Mouse (Mus musculus) embryonic facial prominence, embryonic 13.5 days (tissue): Measurements from ENCODE around the gene Ldhc. TPM values are rescaled to one million over a fixed set of nuclear protein-coding genes. Genes with fewer than 3 reads are reported as not detected.
"Not testable (repeated sequence)": the region's sequence is repeated elsewhere in the genome, so short reads cannot be mapped to it uniquely, and the experiment has no call there.

Experiments used
- ATAC-seq: fragments of 200-750 bp; cut with Nextera tagmentation; 2 replicates; pipeline ENCODE4 v1.8.0; 2017; ENCODE audit warnings: low read depth; ENCODE audit not compliant: insufficient number of reproducible peaks, insufficient read depth, low FRiP score, low TSS enrichment
- H3K27ac ChIP-seq: fragments of 300-500 bp; sonication (generic); 2 replicates; pipeline ENCODE4 v1.5.1; 2015; ENCODE audit warnings: moderate library complexity, mild to moderate bottlenecking, inconsistent platforms
- H3K27me3 ChIP-seq: fragments of 300-500 bp; sonication (generic); 2 replicates; pipeline ENCODE4 v1.6.1; 2015; ENCODE audit warnings: mild to moderate bottlenecking, inconsistent platforms
- H3K36me3 ChIP-seq: fragments of 300-500 bp; sonication (generic); 2 replicates; pipeline ENCODE4 v1.6.1; 2015; ENCODE audit warnings: mild to moderate bottlenecking, inconsistent platforms
- H3K4me1 ChIP-seq: fragments of 300-500 bp; sonication (generic); 2 replicates; pipeline ENCODE4 v1.6.1; 2015; ENCODE audit warnings: inconsistent platforms
- H3K4me2 ChIP-seq: fragments of 300-500 bp; sonication (generic); 2 replicates; pipeline ENCODE4 v1.6.1; 2015; ENCODE audit warnings: moderate library complexity, mild to moderate bottlenecking, inconsistent platforms
- H3K4me3 ChIP-seq: fragments of 300-500 bp; sonication (generic); 2 replicates; pipeline ENCODE4 v1.5.1; 2015; ENCODE audit warnings: mild to moderate bottlenecking, inconsistent platforms
- H3K9ac ChIP-seq: fragments of 300-500 bp; sonication (generic); 2 replicates; pipeline ENCODE4 v1.6.1; 2015; ENCODE audit warnings: mild to moderate bottlenecking, inconsistent platforms
- H3K9me3 ChIP-seq: fragments of 300-500 bp; sonication (generic); 2 replicates; pipeline ENCODE4 v1.6.1; 2016; ENCODE audit warnings: inconsistent platforms
- WGBS: fragments of 180-500 bp; shearing (Covaris S2); methylation state at CpG from one replicate; pipeline ENCODE4 v1.1.7; 2015; ENCODE audit warnings: mixed read lengths; 5-methylcytosine and 5-hydroxymethylcytosine counted together
- polyA plus RNA-seq: library from polyadenylated mRNA; unstranded; fragments of >200 nt; fragmentation: Nextera tagmentation; extraction: Ambion mirVana; gene quantifications from 2 replicates; pipeline ENCODE4 v1.2.1, GENCODE M21; 2015

Ldhc gene
- polyA plus RNA-seq, result not detected in 2 replicates

- Histone ChIP-seq H3K4me1 (no peaks in the 10 kb centered on the region), H3K4me3 (no peak within 1 kb of the TSS), H3K4me2 (no peak within 1 kb of the TSS), H3K27ac (no peak within 1 kb of the TSS), H3K27me3 (no peaks in the 10 kb centered on the region), H3K9me3 (no peaks in the 10 kb centered on the region), H3K9ac (no peak within 1 kb of the TSS), H3K36me3 (no peaks in the 10 kb centered on the region)
- ATAC-seq, result no peak
- WGBS, result 29% methylated on average over 10 of the region's 10 CpGs
Observed at GRCm38 (mm10) chr7:46860996-46861395, at the start of gene Ldhc. Gene Ldhc (plus strand): TSS chr7:46861203.

GRCm38 (mm10) chr7:46814012-46814411 is 47.0 kb upstream of the Ldhc start:
- Histone ChIP-seq H3K9ac (no peak overlapping the region), H3K4me1 (no peaks in the 10 kb centered on the region), H3K9me3 (no peaks in the 10 kb centered on the region), H3K27me3 (no peaks in the 10 kb centered on the region), H3K4me2 (no peak overlapping the region), H3K4me3 (no peak overlapping the region), H3K36me3 (peaks cover 85% of the 10 kb centered on the region), H3K27ac (no peak overlapping the region)
- WGBS, result 90% methylated on average over 4 of the region's 4 CpGs
- ATAC-seq, result no peak

- peaks cover 72% of the 10 kb centered on the region for H3K36me3 ChIP-seq
- H3K27ac ChIP-seq, H3K9ac ChIP-seq, H3K4me2 ChIP-seq, H3K27me3 ChIP-seq, ATAC-seq, H3K4me3 ChIP-seq, H3K9me3 ChIP-seq, H3K4me1 ChIP-seq: not testable (repeated sequence)
- 93% methylated on average over 15 of the region's 15 CpGs for WGBS
Observed at GRCm38 (mm10) chr7:46820876-46821632, 39.9 kb upstream of the Ldhc start.

DNA sequence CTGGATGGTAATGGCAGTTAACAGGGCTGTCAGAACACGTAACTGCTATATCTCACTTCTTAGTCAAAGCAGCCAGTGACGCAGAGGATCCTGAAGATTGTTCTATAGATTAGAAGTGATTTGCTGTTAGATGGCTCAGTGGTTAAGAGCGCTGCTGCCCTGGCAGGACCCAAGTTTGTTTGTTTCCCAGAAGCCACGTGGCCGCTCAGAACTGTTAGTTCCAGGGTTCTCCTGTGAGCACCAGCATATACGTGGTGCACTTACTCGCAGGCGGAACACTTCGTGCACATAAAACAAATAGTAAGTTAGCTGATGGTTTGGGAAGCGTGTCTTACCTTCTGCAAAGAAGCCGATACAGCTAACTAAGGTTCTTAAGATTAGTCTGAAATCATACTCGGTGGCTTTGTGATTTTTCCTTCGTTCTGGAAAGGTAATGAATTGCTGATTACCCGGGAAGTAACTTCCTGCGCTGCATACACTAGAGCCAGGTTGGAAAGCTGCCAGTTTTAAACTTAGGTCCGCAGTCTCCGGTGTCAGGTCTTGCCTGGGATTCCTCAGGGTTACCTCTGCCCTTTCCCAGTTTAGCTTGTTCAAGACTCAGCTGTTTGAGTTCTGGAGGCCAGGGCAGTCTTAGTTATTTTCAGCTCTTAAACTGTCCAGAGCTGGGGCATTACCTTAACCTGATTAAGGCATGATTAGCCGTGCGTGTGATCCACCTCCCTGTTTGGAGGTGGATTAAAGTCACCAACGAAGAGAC is 33.8 kb upstream of the Ldhc start:
- ATAC-seq, result no peak

GRCm38 (mm10) chr7:46827803-46828184 is 33.2 kb upstream of the Ldhc start:
- H3K9me3 ChIP-seq, result no peaks in the 10 kb centered on the region
- no peak overlapping the region for H3K4me3 ChIP-seq
- H3K27ac ChIP-seq, result no peak overlapping the region
- H3K27me3 ChIP-seq, result no peaks in the 10 kb centered on the region
- 91% methylated on average over 2 of the region's 2 CpGs for WGBS
- no peak overlapping the region for H3K9ac ChIP-seq
- H3K36me3 ChIP-seq, result peaks cover 15% of the 10 kb centered on the region
- H3K4me1 ChIP-seq, result 0 out of 2 replicates have a peak, but pooled peaks cover 4% of the 10 kb centered on the region
- H3K4me2 ChIP-seq, result no peak overlapping the region
- no peak for ATAC-seq

More for the DNA sequence above, 33.8 kb upstream of the Ldhc start:
- no peak overlapping the region for H3K4me2 ChIP-seq
- peaks cover 21% of the 10 kb centered on the region for H3K36me3 ChIP-seq
- H3K4me3 ChIP-seq, result no peak overlapping the region
- no peak overlapping the region for H3K9ac ChIP-seq
- H3K9me3 ChIP-seq, result no peaks in the 10 kb centered on the region
- no peaks in the 10 kb centered on the region for H3K27me3 ChIP-seq
- 0 out of 2 replicates have a peak, but pooled peaks cover 4% of the 10 kb centered on the region for H3K4me1 ChIP-seq
- H3K27ac ChIP-seq, result no peak overlapping the region
- WGBS, result 68% methylated on average over 20 of the region's 20 CpGs

GRCm38 (mm10) chr7:46829911-46830310 is 31.1 kb upstream of the Ldhc start:
- Histone ChIP-seq H3K27me3 (no peaks in the 10 kb centered on the region), H3K9me3 (no peaks in the 10 kb centered on the region), H3K4me1 (0 out of 2 replicates have a peak, but pooled peaks cover 4% of the 10 kb centered on the region), H3K4me3 (no peak overlapping the region), H3K4me2 (no peak overlapping the region), H3K36me3 (no peaks in the 10 kb centered on the region), H3K9ac (no peak overlapping the region), H3K27ac (no peak overlapping the region)
- no peak for ATAC-seq
- WGBS, result 88% methylated on average over 12 of the region's 12 CpGs

- Histone ChIP-seq H3K9me3 (no peaks in the 10 kb centered on the region), H3K36me3 (no peaks in the 10 kb centered on the region), H3K9ac (no peak overlapping the region), H3K4me1 (0 out of 2 replicates have a peak, but pooled peaks cover 4% of the 10 kb centered on the region), H3K4me2 (no peak overlapping the region), H3K4me3 (no peak overlapping the region), H3K27me3 (no peaks in the 10 kb centered on the region), H3K27ac (no peak overlapping the region)
- ATAC-seq, result no peak
- 61% methylated on average over 13 of the region's 13 CpGs for WGBS
Observed at GRCm38 (mm10) chr7:46830799-46831590, 30.0 kb upstream of the Ldhc start.

DNA sequence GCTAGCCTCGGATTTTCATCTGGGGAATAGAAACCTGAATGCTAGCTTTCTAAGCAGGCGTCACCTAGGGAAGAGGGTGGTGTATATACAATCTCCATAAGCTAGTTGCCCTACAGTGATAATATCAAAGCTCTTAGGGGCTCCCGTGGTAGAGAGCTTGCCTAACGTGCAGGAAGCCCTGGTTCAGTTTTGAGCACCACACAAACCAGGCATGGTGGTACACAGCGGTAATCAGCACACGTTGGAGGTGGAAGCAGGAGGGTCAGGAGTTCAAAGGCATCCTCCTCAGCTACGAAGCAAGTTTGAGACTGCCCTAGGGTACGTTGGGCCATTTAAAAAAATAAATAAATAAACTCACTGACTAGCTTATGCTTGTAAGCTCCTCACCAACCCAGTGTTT is 29.3 kb upstream of the Ldhc start:
- Histone ChIP-seq H3K36me3 (no peaks in the 10 kb centered on the region), H3K27me3 (no peaks in the 10 kb centered on the region), H3K4me3 (no peak overlapping the region), H3K4me1 (0 out of 2 replicates have a peak, but pooled peaks cover 4% of the 10 kb centered on the region), H3K9ac (no peak overlapping the region), H3K27ac (no peak overlapping the region), H3K4me2 (no peak overlapping the region), H3K9me3 (no peaks in the 10 kb centered on the region)
- WGBS, result 71% methylated on average over 8 of the region's 8 CpGs
- ATAC-seq, result no peak

GRCm38 (mm10) chr7:46832112-46832810 is 28.7 kb upstream of the Ldhc start:
- WGBS, result 92% methylated on average over 11 of the region's 11 CpGs
- not testable (repeated sequence) for H3K9ac ChIP-seq, H3K4me1 ChIP-seq, H3K27me3 ChIP-seq, H3K27ac ChIP-seq, H3K4me3 ChIP-seq, ATAC-seq, H3K9me3 ChIP-seq, H3K36me3 ChIP-seq, H3K4me2 ChIP-seq

DNA sequence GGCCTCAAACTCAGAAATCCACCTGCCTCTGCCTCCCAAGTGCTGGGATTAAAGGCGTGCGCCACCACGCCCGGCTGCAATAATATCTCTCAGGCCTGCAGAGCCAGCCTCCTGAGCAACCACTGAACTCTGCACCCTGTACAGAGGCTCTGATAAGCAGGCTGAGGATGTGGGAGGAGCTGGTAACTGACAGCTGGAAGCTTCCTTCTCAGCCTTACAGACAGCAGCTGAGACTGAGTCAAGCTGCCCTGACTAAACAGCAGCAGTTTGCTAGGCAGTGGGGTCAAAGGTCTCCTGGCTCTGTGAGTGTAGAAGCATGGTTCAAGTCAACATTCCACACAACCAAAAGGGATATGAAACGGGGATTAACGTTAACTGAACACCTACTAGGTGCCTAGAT is 27.7 kb upstream of the Ldhc start:
- Histone ChIP-seq H3K4me3 (no peak overlapping the region), H3K4me2 (no peak overlapping the region), H3K4me1 (peaks cover 7% of the 10 kb centered on the region), H3K27me3 (no peaks in the 10 kb centered on the region), H3K36me3 (no peaks in the 10 kb centered on the region), H3K27ac (no peak overlapping the region), H3K9me3 (no peaks in the 10 kb centered on the region), H3K9ac (no peak overlapping the region)
- ATAC-seq, result no peak
- WGBS, result 68% methylated on average over 6 of the region's 6 CpGs

DNA sequence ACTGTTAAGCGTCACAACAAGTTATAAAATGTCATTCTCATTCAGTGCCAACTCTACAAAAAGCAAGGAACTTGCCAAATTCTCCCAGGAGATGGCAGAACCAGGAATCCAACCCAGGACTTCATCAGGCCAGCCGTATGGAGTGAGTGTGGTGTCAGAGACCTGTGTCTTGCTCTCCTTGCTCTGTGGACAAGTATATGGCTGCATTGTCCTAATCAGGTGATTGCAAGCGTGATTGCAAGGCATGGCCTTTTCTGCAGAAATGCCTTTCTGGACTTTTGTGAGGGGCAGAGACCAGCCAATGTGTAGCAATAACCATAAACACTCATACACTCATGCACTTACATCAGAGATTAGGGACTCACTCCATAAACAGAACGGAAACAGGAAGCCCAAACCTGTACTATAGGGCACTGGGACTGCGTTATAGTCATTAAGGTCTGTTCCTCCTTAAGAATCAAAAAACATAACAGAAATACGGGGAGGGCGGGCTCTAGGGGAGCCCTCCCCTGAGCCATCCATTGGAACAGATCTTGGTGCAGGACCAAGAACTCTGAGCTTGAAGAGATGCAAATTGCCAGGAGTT is 27.2 kb upstream of the Ldhc start:
- Histone ChIP-seq H3K4me1 (peaks cover 12% of the 10 kb centered on the region), H3K4me3 (no peak overlapping the region), H3K27me3 (no peaks in the 10 kb centered on the region), H3K9ac (no peak overlapping the region), H3K4me2 (no peak overlapping the region), H3K36me3 (no peaks in the 10 kb centered on the region), H3K27ac (no peak overlapping the region), H3K9me3 (no peaks in the 10 kb centered on the region)
- WGBS, result 86% methylated on average over 7 of the region's 7 CpGs
- no peak for ATAC-seq
